Mouse (Mus musculus) urinary bladder, postnatal 10 days (tissue): Measurements from ENCODE around the gene Gm49388.
A peak's percentile ranks its signal among the peaks of the same experiment; 100 is the strongest.

Experiments used
- DNase-seq: peaks from one replicate; pipeline ENCODE4 v3.0.0; 2022; ENCODE audit warnings: low spot score

Gene Gm49388

DNA sequence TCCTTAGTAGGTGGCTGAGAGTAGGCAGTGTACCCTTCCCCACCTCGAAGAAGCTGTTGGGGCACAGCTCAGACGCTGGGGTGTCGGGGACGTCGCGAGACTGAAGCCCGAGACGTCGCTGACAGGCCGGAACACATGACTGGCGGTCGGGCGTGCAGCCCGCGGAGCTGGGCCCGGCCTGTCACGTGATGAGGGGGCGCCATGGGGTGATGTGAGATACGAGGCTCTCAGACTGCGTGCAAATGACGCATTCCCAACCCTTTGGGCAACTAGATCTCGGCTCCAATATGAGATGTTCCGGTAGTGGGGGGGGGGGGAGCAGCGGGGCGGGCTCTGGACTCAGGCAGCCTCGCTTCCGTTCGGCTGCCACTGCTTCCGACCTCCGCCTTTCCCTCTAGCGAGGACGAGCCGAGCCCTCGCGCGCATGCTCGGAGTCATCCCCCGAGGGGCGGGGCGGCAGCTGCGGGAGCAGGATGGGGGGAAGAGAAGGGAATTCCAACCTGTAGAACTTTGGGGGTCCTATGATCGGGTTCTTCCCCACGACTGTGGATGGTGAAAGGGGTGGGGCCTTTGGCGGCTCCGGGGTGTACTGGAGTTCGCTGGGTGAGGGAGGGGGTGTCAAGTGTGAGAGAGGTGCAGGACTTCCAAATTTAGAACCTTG is 56.1 kb downstream of the Gm49388 start:
- DNase-seq, result peak; percentile 82

GRCm38 (mm10) chr7:127842001-127842718 is 56.8 kb downstream of the Gm49388 start:
- DNase-seq, result no peak

GRCm38 (mm10) chr7:127849973-127850875 is 64.8 kb downstream of the Gm49388 start:
- no peak for DNase-seq

- DNase-seq, result no peak
Measured at GRCm38 (mm10) chr7:127850906-127851305, 65.5 kb downstream of the Gm49388 start.
